Mouse (Mus musculus) midbrain, embryonic 15.5 days (tissue): Measurements from ENCODE around the gene Psmb9. TPM values are rescaled to one million over a fixed set of nuclear protein-coding genes. Genes with fewer than 3 reads are reported as not detected.

Experiments used
- ATAC-seq: fragments of 200-750 bp; cut with Nextera tagmentation; replicated peaks from 2 replicates; pipeline ENCODE4 v1.8.0; 2017; ENCODE audit warnings: moderate TSS enrichment
- H3K27ac ChIP-seq: fragments of 300-500 bp; sonication (generic); 2 replicates; pipeline ENCODE4 v1.5.1; 2015; ENCODE audit warnings: mild to moderate bottlenecking, inconsistent platforms
- H3K27me3 ChIP-seq: fragments of 300-500 bp; sonication (generic); replicated peaks from 2 replicates; pipeline ENCODE4 v1.6.1; 2015; ENCODE audit warnings: inconsistent platforms
- H3K36me3 ChIP-seq: fragments of 300-500 bp; sonication (generic); replicated peaks from 2 replicates; pipeline ENCODE4 v1.6.1; 2015; ENCODE audit warnings: inconsistent platforms
- H3K4me1 ChIP-seq: fragments of 300-500 bp; sonication (generic); 2 replicates; pipeline ENCODE4 v1.6.1; 2015; ENCODE audit warnings: inconsistent platforms
- H3K4me2 ChIP-seq: fragments of 300-500 bp; sonication (generic); 2 replicates; pipeline ENCODE4 v1.6.1; 2015; ENCODE audit warnings: inconsistent platforms, mild to moderate bottlenecking, moderate library complexity
- H3K4me3 ChIP-seq: fragments of 300-500 bp; sonication (generic); 2 replicates; pipeline ENCODE4 v1.5.1; 2015; ENCODE audit warnings: mild to moderate bottlenecking, inconsistent platforms
- H3K9ac ChIP-seq: fragments of 300-500 bp; sonication (generic); 2 replicates; pipeline ENCODE4 v1.6.1; 2015; ENCODE audit warnings: mild to moderate bottlenecking, inconsistent platforms
- H3K9me3 ChIP-seq: fragments of 300-500 bp; sonication (generic); 2 replicates; pipeline ENCODE4 v1.6.1; 2016; ENCODE audit warnings: inconsistent platforms
- WGBS: fragments of 180-500 bp; shearing (Covaris S2); methylation state at CpG from one replicate; pipeline ENCODE4 v1.1.7; 2015; ENCODE audit warnings: mixed read lengths; 5-methylcytosine and 5-hydroxymethylcytosine counted together
- polyA plus RNA-seq: library from polyadenylated mRNA; unstranded; fragments of >200 nt; fragmentation: Nextera tagmentation; extraction: Ambion mirVana; gene quantifications from 2 replicates; pipeline ENCODE4 v1.2.1, GENCODE M21; 2015

Gene Psmb9
- polyA plus RNA-seq, 1 experiment from 2014 or later, result 1.5 TPM

DNA sequence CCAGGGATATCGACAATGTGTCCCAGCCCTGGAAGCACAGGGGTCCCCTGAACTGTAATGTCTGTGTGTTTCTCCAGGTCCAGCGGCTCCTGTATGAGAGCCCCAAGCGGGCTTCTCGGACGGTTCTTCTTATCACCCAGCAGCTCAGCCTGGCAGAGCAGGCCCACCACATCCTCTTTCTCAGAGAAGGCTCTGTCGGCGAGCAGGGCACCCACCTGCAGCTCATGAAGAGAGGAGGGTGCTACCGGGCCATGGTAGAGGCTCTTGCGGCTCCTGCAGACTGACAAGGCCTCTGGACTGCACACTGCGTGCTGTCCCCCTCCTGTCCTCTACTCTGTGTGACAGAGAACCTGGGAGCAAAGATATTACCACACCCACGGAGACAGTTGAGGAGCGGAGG lies 8.9 kb upstream of the Psmb9 start:
- no peaks in the 10 kb centered on the region for H3K36me3 ChIP-seq
- H3K9ac ChIP-seq, result no peak overlapping the region
- no peaks in the 10 kb centered on the region for H3K9me3 ChIP-seq
- WGBS, result 29% methylated on average over 12 of the region's 12 CpGs
- no peak overlapping the region for H3K27ac ChIP-seq
- no peak for ATAC-seq
- H3K4me1 ChIP-seq, result peaks cover 15% of the 10 kb centered on the region
- no peak overlapping the region for H3K4me3 ChIP-seq
- no peak overlapping the region for H3K4me2 ChIP-seq
- peaks cover 75% of the 10 kb centered on the region for H3K27me3 ChIP-seq

DNA sequence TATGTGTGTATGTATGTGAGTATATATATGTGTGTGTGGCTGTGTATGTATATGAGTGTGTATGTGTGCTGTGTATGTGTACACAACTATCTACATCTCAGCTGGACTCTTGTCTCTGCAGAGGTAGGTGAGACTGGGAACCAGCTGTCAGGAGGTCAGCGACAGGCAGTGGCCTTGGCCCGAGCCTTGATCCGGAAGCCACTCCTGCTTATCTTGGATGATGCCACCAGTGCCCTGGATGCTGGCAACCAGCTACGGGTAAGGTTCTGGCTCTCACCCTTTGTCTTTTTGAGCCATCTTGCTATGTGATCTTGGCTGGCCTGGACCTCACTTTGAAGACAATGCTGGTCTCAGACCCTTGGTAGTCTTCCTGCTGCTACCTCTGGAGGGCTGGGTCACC lies 7.2 kb upstream of the Psmb9 start:
- no peak overlapping the region for H3K4me2 ChIP-seq
- H3K27me3 ChIP-seq, result peaks cover 82% of the 10 kb centered on the region
- no peaks in the 10 kb centered on the region for H3K36me3 ChIP-seq
- H3K4me1 ChIP-seq, result peaks cover 15% of the 10 kb centered on the region
- ATAC-seq, result no peak
- H3K9ac ChIP-seq, result no peak overlapping the region
- no peaks in the 10 kb centered on the region for H3K9me3 ChIP-seq
- 88% methylated on average over 4 of the region's 4 CpGs for WGBS
- H3K27ac ChIP-seq, result no peak overlapping the region
- no peak overlapping the region for H3K4me3 ChIP-seq

DNA sequence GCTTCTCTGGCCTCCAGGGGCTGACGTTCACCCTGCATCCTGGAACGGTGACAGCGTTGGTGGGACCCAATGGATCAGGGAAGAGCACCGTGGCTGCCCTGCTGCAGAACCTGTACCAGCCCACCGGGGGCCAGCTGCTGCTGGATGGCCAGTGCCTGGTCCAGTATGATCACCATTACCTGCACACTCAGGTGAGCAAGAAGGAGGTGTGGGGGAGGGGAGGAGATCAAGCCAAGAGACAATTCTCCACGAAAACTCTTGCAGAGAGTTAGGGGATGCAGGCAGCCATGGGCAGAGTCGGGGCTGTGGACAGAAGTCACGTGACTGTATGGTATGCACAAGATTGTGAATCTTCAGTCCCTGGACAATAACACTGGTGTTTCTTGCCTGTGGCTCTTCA lies 5.9 kb upstream of the Psmb9 start:
- H3K27ac ChIP-seq, result no peak overlapping the region
- H3K4me3 ChIP-seq, result no peak overlapping the region
- ATAC-seq, result no peak
- no peaks in the 10 kb centered on the region for H3K36me3 ChIP-seq
- no peak overlapping the region for H3K9ac ChIP-seq
- H3K4me2 ChIP-seq, result no peak overlapping the region
- peaks cover 81% of the 10 kb centered on the region for H3K27me3 ChIP-seq
- WGBS, result 59% methylated on average over 8 of the region's 8 CpGs
- no peaks in the 10 kb centered on the region for H3K9me3 ChIP-seq
- peaks cover 15% of the 10 kb centered on the region for H3K4me1 ChIP-seq

DNA sequence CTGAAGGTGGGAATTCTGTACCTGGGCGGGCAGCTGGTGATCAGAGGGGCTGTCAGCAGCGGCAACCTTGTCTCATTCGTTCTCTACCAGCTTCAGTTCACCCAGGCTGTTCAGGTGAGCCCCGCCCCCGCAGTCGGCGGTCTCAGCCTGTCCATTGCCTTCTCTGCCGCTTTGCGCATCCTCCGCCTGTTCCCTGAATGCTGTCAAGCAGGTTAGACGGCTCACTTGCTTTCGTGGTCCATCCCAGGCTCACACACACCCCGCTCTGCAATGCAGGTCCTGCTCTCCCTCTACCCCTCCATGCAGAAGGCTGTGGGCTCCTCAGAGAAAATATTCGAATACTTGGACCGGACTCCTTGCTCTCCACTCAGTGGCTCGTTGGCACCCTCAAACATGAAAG lies 5.3 kb upstream of the Psmb9 start:
- no peaks in the 10 kb centered on the region for H3K9me3 ChIP-seq
- H3K27me3 ChIP-seq, result peaks cover 80% of the 10 kb centered on the region
- H3K4me1 ChIP-seq, result peaks cover 16% of the 10 kb centered on the region
- ATAC-seq, result no peak
- H3K36me3 ChIP-seq, result no peaks in the 10 kb centered on the region
- H3K4me2 ChIP-seq, result no peak overlapping the region
- H3K27ac ChIP-seq, result no peak overlapping the region
- 24% methylated on average over 16 of the region's 16 CpGs for WGBS
- no peak overlapping the region for H3K4me3 ChIP-seq
- H3K9ac ChIP-seq, result no peak overlapping the region

DNA sequence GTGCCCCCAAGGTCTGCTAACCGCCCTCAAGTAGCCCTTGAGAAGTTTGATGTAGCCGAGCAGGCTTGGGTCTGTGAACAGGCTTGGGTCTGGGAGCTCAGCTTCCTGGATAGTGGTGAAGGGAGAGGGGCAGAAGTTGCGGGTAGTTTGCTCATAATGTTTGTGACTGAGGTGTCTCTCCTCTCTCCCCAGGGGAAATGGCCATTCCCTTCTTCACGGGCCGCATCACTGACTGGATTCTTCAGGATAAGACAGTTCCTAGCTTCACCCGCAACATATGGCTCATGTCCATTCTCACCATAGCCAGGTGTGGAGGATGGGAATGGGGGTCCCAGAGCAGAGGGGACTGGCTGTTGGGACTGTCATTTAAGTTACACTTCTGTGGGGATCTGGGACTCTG lies 1.4 kb upstream of the Psmb9 start:
- H3K27ac ChIP-seq, result no peak overlapping the region
- H3K4me3 ChIP-seq, result no peak overlapping the region
- peaks cover 17% of the 10 kb centered on the region for H3K4me1 ChIP-seq
- H3K9ac ChIP-seq, result no peak overlapping the region
- 66% methylated on average over 6 of the region's 6 CpGs for WGBS
- no peaks in the 10 kb centered on the region for H3K36me3 ChIP-seq
- H3K9me3 ChIP-seq, result no peaks in the 10 kb centered on the region
- ATAC-seq, result no peak
- peaks cover 76% of the 10 kb centered on the region for H3K27me3 ChIP-seq
- H3K4me2 ChIP-seq, result no peak overlapping the region

DNA sequence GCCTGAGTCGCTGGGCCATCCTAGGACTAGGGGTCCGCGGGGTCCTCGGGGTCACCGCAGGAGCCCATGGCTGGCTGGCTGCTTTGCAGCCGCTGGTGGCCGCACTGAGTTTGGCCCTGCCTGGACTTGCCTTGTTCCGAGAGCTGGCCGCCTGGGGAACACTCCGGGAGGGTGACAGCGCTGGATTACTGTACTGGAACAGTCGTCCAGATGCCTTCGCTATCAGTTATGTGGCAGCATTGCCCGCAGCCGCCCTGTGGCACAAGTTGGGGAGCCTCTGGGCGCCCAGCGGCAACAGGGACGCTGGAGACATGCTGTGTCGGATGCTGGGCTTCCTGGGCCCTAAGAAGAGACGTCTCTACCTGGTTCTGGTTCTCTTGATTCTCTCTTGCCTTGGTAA lies 446 bp upstream of the Psmb9 start:
- no peak overlapping the region for H3K27ac ChIP-seq
- WGBS, result 3% methylated on average over 20 of the region's 20 CpGs
- peak overlapping the region; percentile 42 for H3K4me3 ChIP-seq
- peaks cover 68% of the 10 kb centered on the region for H3K27me3 ChIP-seq
- H3K9me3 ChIP-seq, result no peaks in the 10 kb centered on the region
- peak overlapping the region; percentile 73 for H3K4me2 ChIP-seq
- ATAC-seq, result no peak
- H3K36me3 ChIP-seq, result no peaks in the 10 kb centered on the region
- H3K9ac ChIP-seq, result peak overlapping the region; percentile 36; the same call in 1 of the 2 replicates
- peaks cover 17% of the 10 kb centered on the region for H3K4me1 ChIP-seq

DNA sequence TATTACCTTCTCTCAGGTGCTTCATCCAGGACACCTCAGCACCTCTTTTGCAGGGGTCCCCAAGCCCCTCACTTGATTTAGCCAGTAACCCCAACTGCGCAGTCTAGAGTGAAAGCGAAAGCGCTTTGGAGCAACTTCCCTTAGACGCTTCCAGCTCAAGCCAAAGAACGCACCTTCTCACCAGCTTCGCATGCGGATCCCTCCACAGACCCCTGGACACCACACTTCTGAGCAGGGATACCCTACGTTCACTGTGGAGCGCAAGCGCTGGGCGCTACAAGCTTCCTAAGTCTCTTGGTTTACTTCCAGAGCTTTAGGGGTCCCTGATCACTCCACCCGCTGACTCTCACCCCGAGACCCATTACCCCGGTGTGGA lies 691 bp downstream of the Psmb9 start:
- peak; percentile 31; the same call in 1 of the 2 replicates for ATAC-seq
- no peaks in the 10 kb centered on the region for H3K36me3 ChIP-seq
- peak overlapping the region; percentile 73 for H3K4me2 ChIP-seq
- peaks cover 56% of the 10 kb centered on the region for H3K27me3 ChIP-seq
- H3K4me3 ChIP-seq, result peak overlapping the region; percentile 42
- H3K9me3 ChIP-seq, result no peaks in the 10 kb centered on the region
- 2% methylated on average over 14 of the region's 14 CpGs for WGBS
- H3K27ac ChIP-seq, result no peak overlapping the region
- peak overlapping the region; percentile 36 for H3K9ac ChIP-seq
- H3K4me1 ChIP-seq, result peaks cover 17% of the 10 kb centered on the region

DNA sequence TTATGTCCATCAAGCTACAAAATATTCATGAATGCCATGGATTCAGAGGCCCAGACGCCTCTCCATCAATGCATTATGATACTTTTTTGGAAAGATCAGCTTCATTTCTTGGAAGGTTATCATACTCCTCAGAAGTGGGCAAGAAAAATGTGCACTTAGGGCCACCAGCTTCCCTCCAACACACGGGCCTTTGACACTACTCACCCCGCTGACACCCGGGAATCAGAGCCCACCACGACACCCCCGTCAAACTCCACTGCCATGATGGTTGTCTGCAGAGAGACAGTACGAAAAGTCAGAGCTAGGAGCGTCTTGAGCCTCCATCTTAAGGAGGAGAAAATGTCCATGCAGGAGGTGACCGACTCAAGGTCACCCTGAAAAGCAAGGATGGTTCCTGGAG lies 2.0 kb downstream of the Psmb9 start:
- ATAC-seq, result no peak
- H3K4me3 ChIP-seq, result no peak overlapping the region
- H3K4me2 ChIP-seq, result no peak overlapping the region
- H3K36me3 ChIP-seq, result no peaks in the 10 kb centered on the region
- H3K27ac ChIP-seq, result no peak overlapping the region
- peaks cover 49% of the 10 kb centered on the region for H3K27me3 ChIP-seq
- 88% methylated on average over 9 of the region's 9 CpGs for WGBS
- H3K9me3 ChIP-seq, result no peaks in the 10 kb centered on the region
- H3K4me1 ChIP-seq, result peaks cover 17% of the 10 kb centered on the region
- no peak overlapping the region for H3K9ac ChIP-seq

DNA sequence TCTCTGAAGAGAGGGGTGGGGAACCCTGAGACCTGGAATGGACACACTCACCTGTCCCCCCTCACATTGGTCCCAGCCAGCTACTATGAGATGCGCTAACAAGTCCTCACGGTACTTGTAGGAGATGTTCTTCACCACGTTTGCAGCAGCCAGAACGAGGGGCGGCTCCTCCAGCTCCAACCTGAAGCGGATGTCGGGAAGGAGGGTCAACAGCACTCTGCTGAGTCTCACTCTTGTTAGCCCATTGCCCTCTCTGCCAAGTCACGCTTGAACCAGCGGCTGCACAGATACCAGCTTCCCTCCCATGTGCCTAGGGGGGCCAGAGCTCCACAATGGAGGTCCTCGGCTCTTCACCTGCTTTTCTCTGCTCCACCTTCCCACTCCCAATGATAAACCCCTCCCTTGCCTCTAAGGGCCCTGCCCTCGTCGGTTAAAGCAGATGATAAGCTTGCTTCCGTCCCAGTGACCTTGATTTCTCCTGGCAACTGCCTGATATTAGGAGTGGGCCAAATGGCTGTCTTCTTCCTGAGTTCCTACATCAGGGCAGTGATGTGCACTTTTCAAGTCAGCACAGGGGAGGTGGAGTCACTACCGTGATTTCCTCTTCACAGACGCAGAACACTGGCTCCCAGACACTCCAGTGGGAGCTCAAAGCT lies 3.9 kb downstream of the Psmb9 start:
- 80% methylated on average over 15 of the region's 15 CpGs for WGBS
- Histone ChIP-seq H3K36me3 (no peaks in the 10 kb centered on the region), H3K27ac (no peak overlapping the region), H3K4me1 (peaks cover 17% of the 10 kb centered on the region), H3K4me3 (no peak overlapping the region), H3K9me3 (no peaks in the 10 kb centered on the region), H3K27me3 (peaks cover 34% of the 10 kb centered on the region), H3K9ac (no peak overlapping the region), H3K4me2 (no peak overlapping the region)
- no peak for ATAC-seq

DNA sequence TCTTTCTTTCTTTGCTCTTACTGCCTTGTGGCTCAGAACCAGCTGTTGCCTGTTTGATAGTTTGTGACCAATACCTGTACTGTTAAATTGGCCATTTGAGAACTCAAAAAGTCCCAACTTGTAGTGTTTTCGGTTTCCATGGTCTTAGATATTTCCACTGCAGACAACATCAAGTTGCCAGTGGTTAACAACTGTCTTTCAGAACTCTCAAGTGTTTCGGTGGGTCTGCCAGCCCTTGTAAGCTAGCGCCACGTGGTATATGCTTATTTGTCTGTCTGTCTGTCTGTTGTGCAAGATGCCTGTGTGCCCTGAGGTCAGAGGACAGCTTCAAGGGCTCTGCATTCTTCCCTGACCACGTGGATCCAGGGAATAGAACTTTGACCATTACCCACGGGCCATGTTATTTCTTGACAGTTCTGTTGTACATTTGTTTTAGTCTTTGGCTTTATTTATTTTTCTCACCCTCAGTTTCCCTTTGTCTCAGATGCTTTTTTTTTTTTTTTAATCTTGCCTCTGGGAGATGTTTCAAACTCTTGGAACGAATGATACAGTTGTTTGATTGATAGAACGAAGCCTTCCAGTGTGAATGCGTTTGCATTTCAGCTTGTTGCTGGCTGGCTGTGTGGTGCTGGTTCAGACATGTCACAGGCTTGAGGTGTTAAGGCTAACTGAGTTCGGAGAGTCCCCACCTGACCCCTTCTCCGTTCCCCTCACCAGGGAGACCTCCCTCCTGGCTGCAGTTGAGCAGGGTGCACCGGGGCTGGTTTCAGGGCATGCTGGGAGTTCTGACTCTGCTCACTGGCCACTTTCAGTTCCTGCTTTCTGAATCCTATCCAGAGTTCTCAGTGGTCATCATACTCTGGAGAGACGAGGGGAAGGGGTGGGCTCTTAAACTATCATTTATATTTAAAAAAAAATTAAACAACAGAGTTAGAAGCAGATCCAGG lies 7.4 kb downstream of the Psmb9 start:
- Histone ChIP-seq H3K36me3 (no peaks in the 10 kb centered on the region), H3K9me3 (no peaks in the 10 kb centered on the region), H3K27me3 (peaks cover 4% of the 10 kb centered on the region), H3K4me3 (no peak overlapping the region), H3K9ac (no peak overlapping the region), H3K4me1 (no peaks in the 10 kb centered on the region), H3K27ac (no peak overlapping the region), H3K4me2 (no peak overlapping the region)
- no peak for ATAC-seq
- 77% methylated on average over 13 of the region's 13 CpGs for WGBS

DNA sequence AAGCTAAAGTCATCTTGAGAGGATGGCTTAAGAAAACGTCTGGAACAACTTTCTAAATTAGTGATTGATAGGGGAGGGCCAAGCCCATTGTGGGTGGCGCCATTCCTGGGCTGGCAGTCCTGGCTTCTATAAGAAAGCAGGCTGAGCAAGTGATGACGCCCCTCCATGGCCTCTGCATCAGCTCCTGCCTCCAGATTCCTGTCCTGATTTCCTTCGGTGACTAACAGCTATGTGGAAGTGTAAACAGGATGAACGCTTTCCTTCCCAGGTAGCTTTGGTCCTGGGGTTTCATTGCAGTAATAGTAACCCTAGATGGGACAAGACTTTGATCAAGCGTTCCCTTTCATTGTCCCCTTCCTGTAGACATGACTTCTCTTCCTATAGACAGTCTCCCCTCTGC lies 8.5 kb downstream of the Psmb9 start:
- H3K9ac ChIP-seq, result no peak overlapping the region
- H3K9me3 ChIP-seq, result no peaks in the 10 kb centered on the region
- peaks cover 4% of the 10 kb centered on the region; the same call in 1 of the 2 replicates for H3K27me3 ChIP-seq
- no peaks in the 10 kb centered on the region for H3K4me1 ChIP-seq
- 70% methylated on average over 6 of the region's 6 CpGs for WGBS
- no peak for ATAC-seq
- no peak overlapping the region for H3K4me2 ChIP-seq
- no peak overlapping the region for H3K4me3 ChIP-seq
- H3K36me3 ChIP-seq, result no peaks in the 10 kb centered on the region
- no peak overlapping the region for H3K27ac ChIP-seq

DNA sequence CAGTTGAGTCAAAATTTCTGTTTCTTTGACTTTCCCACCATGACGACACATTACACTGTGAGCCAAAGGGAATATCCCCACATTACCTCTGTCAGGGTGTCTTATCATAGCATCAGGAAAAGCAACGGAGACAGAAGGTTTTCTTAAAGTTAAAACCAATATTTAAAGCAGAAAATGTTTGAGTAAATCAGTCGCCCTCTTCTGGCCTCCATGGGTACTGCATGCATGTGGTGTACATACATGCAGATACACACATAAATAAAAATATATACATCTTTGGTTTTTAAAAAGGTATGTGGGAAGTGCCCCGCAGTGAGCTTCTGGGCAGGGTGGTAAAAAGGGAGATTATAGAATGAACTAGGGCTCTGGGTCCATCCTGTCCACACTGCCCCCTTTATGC lies 10.4 kb downstream of the Psmb9 start:
- Histone ChIP-seq H3K36me3 (no peaks in the 10 kb centered on the region), H3K4me3 (no peak overlapping the region), H3K4me1 (no peaks in the 10 kb centered on the region), H3K27ac (no peak overlapping the region), H3K27me3 (peaks cover 6% of the 10 kb centered on the region; the same call in 1 of the 2 replicates), H3K4me2 (no peak overlapping the region), H3K9me3 (no peaks in the 10 kb centered on the region), H3K9ac (no peak overlapping the region)
- no peak for ATAC-seq
- WGBS, result 75% methylated on average over 4 of the region's 4 CpGs
